Comparison of ENCODE assay signal across 23 mouse cellular contexts in the genomic region with DNA sequence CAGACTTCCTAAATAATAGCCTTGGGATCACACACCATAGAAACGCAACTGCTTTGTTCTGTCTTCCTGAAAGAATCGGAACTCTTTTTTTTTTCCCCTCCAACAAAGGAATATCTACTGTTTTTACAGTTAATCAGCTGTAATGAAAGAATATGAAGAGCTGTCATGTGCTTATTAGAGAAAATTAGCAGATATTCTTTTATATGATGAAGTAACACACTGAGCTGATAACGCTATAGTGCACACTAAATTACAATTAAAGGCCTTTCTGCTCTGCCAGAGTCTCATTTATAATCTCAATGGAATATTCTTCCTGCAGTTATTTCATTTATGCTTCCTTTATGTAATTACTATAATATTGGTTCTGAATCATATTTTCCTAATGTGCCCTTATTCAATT.
DNase-seq lines count a peak whose midpoint lies in the region; ATAC-seq and TF ChIP-seq lines count a peak whose summit lies in the region.
"Had no signal": no experiment of that assay in that cellular context is flagged by ENCODE, and none has a peak within 500 bp of the region (broad histone marks: within the 10 kb centered on the region; RNA-seq: fewer than 3 reads in every experiment).

No protein-coding gene starts in this region.

- WGBS in forebrain, embryonic 14.5 days: 46% methylated on average over 3 of the region's 3 CpGs
- WGBS in forebrain, embryonic 12.5 days: 54% methylated on average over 3 of the region's 3 CpGs
- WGBS in forebrain, embryonic 16.5 days: 37% methylated on average over 3 of the region's 3 CpGs
- 46% methylated on average over 3 of the region's 3 CpGs for WGBS in forebrain, embryonic 13.5 days
- 47% methylated on average over 3 of the region's 3 CpGs for WGBS in hindbrain, embryonic 13.5 days
- 37% methylated on average over 3 of the region's 3 CpGs for WGBS in hindbrain, embryonic 16.5 days

- H3K4me1 ChIP-seq in forebrain, embryonic 14.5 days (ENCODE audit: control insufficient read depth, insufficient read depth, low read length): no peaks in the 10 kb centered on the region
- no peaks in the 10 kb centered on the region for H3K4me1 ChIP-seq in forebrain, embryonic 12.5 days
- H3K4me1 ChIP-seq in forebrain, embryonic 16.5 days (replicated peaks; ENCODE audit: control insufficient read depth, insufficient read depth, low read length): peaks cover 8% of the 10 kb centered on the region
- H3K4me1 ChIP-seq in forebrain, embryonic 13.5 days: no peaks in the 10 kb centered on the region
- H3K4me1 ChIP-seq in hindbrain, embryonic 13.5 days (replicated peaks): peaks cover 32% of the 10 kb centered on the region
- peaks cover 5% of the 10 kb centered on the region for H3K4me1 ChIP-seq in hindbrain, embryonic 16.5 days (ENCODE audit: control insufficient read depth, insufficient read depth, low read depth, low read length)

- H3K9ac ChIP-seq in forebrain, embryonic 14.5 days (ENCODE audit: low read length): no peak overlapping the region
- H3K9ac ChIP-seq in forebrain, embryonic 12.5 days: no peak overlapping the region
- H3K9ac ChIP-seq in forebrain, embryonic 16.5 days (replicated peaks; ENCODE audit: low read depth, low read length): no peak overlapping the region
- no peak overlapping the region for H3K9ac ChIP-seq in forebrain, embryonic 13.5 days
- no peak overlapping the region for H3K9ac ChIP-seq in hindbrain, embryonic 13.5 days
- no peak overlapping the region for H3K9ac ChIP-seq in hindbrain, embryonic 16.5 days (ENCODE audit: low read depth, low read length)
- H3K9ac ChIP-seq: embryonic facial prominence, embryonic 12.5 days had no signal

- TF ChIP-seq POLR2A in brain, embryonic 14.5 days (IDR thresholded peaks at IDR 0.05; ENCODE audit: borderline replicate concordance, extremely low read depth, insufficient read depth, insufficient read length, poor library complexity, severe bottlenecking): no peak

- ATAC-seq in forebrain, embryonic 14.5 days: no peak
- ATAC-seq in forebrain, embryonic 12.5 days (ENCODE audit: low FRiP score): no peak
- peak; percentile 58; the same call in 1 of the 2 replicates for ATAC-seq in forebrain, embryonic 16.5 days
- ATAC-seq in forebrain, embryonic 13.5 days: no peak
- ATAC-seq in hindbrain, embryonic 13.5 days (ENCODE audit: low FRiP score): no peak
- no peak for ATAC-seq in hindbrain, embryonic 16.5 days
- ATAC-seq: activated CD4-positive, CD25-positive, alpha-beta regulatory T cell, adult 4 months; CD4-positive, CD25-positive, alpha-beta regulatory T cell, adult 4 months; Patski had no signal

- H3K4me2 ChIP-seq in forebrain, embryonic 14.5 days (ENCODE audit: low read length): no peak overlapping the region
- H3K4me2 ChIP-seq in forebrain, embryonic 12.5 days: no peak overlapping the region
- no peak overlapping the region for H3K4me2 ChIP-seq in forebrain, embryonic 16.5 days (ENCODE audit: low read length)
- no peak overlapping the region for H3K4me2 ChIP-seq in forebrain, embryonic 13.5 days
- H3K4me2 ChIP-seq in hindbrain, embryonic 13.5 days: no peak overlapping the region
- no peak overlapping the region for H3K4me2 ChIP-seq in hindbrain, embryonic 16.5 days (ENCODE audit: low read length)
- H3K4me2 ChIP-seq: embryonic facial prominence, embryonic 12.5 days had no signal

- no peak overlapping the region for H3K4me3 ChIP-seq in forebrain, embryonic 14.5 days (ENCODE audit: low read depth, low read length)
- H3K4me3 ChIP-seq in forebrain, embryonic 12.5 days (replicated peaks): no peak overlapping the region
- no peak overlapping the region for H3K4me3 ChIP-seq in forebrain, embryonic 16.5 days (replicated peaks; ENCODE audit: low read length)
- no peak overlapping the region for H3K4me3 ChIP-seq in forebrain, embryonic 13.5 days
- no peak overlapping the region for H3K4me3 ChIP-seq in hindbrain, embryonic 13.5 days
- H3K4me3 ChIP-seq in hindbrain, embryonic 16.5 days (ENCODE audit: low read length): no peak overlapping the region
- H3K4me3 ChIP-seq: embryonic facial prominence, embryonic 10.5 days; embryonic facial prominence, embryonic 12.5 days had no signal

- H3K36me3 ChIP-seq in forebrain, embryonic 14.5 days (ENCODE audit: control insufficient read depth, insufficient read depth, low read length): no peaks in the 10 kb centered on the region
- no peaks in the 10 kb centered on the region for H3K36me3 ChIP-seq in forebrain, embryonic 12.5 days (replicated peaks)
- H3K36me3 ChIP-seq in forebrain, embryonic 16.5 days (ENCODE audit: control insufficient read depth, insufficient read depth): no peaks in the 10 kb centered on the region
- no peaks in the 10 kb centered on the region for H3K36me3 ChIP-seq in forebrain, embryonic 13.5 days (ENCODE audit: poor library complexity, severe bottlenecking)
- H3K36me3 ChIP-seq in hindbrain, embryonic 13.5 days: no peaks in the 10 kb centered on the region; the same call in 1 of the 2 replicates
- H3K36me3 ChIP-seq in hindbrain, embryonic 16.5 days (ENCODE audit: control insufficient read depth, insufficient read depth, low read length): no peaks in the 10 kb centered on the region
- H3K36me3 ChIP-seq: embryonic facial prominence, embryonic 10.5 days; embryonic facial prominence, embryonic 12.5 days; G1E had no signal

- no peaks in the 10 kb centered on the region for H3K27me3 ChIP-seq in forebrain, embryonic 14.5 days (replicated peaks; ENCODE audit: control insufficient read depth, insufficient read depth, low read length)
- no peaks in the 10 kb centered on the region for H3K27me3 ChIP-seq in forebrain, embryonic 12.5 days
- H3K27me3 ChIP-seq in forebrain, embryonic 16.5 days (replicated peaks; ENCODE audit: control insufficient read depth, insufficient read depth, low read length): no peaks in the 10 kb centered on the region
- H3K27me3 ChIP-seq in forebrain, embryonic 13.5 days: no peaks in the 10 kb centered on the region
- H3K27me3 ChIP-seq in hindbrain, embryonic 13.5 days: no peaks in the 10 kb centered on the region
- no peaks in the 10 kb centered on the region for H3K27me3 ChIP-seq in hindbrain, embryonic 16.5 days (replicated peaks; ENCODE audit: control insufficient read depth, insufficient read depth, low read length)
- H3K27me3 ChIP-seq: CH12.LX; embryonic facial prominence, embryonic 12.5 days; Patski had no signal

- no peak for TF ChIP-seq CTCF in brain, embryonic 14.5 days (IDR thresholded peaks at IDR 0.05; ENCODE audit: borderline replicate concordance, extremely low read depth, insufficient read depth, insufficient read length)

- H3K27ac ChIP-seq in forebrain, embryonic 14.5 days (ENCODE audit: low read depth, low read length): no peak overlapping the region
- no peak overlapping the region for H3K27ac ChIP-seq in forebrain, embryonic 12.5 days
- H3K27ac ChIP-seq in forebrain, embryonic 16.5 days (ENCODE audit: low read length): no peak overlapping the region
- no peak overlapping the region for H3K27ac ChIP-seq in forebrain, embryonic 13.5 days
- H3K27ac ChIP-seq in hindbrain, embryonic 13.5 days: peak overlapping the region; percentile 23; the same call in 1 of the 2 replicates
- H3K27ac ChIP-seq in hindbrain, embryonic 16.5 days (ENCODE audit: low read depth, low read length): no peak overlapping the region
- H3K27ac ChIP-seq: embryonic facial prominence, embryonic 10.5 days; embryonic facial prominence, embryonic 12.5 days had no signal

- DNase-seq in forebrain, embryonic 14.5 days (ENCODE audit: low spot score): peak; percentile 22
- DNase-seq in brain, embryonic 14.5 days (ENCODE audit: low read depth): peak; percentile 33
- DNase-seq: adrenal gland, adult 8-10 months; adrenal gland, postnatal 14 days; adrenal gland, postnatal 36 days; B cell, adult 2 months; cerebellum, adult 11 months; cerebellum, adult 18-20 months; cerebellum, adult 8-10 months; cerebellum, adult 9-11 months; cerebellum, postnatal 25 days had no signal

- H3K9me3 ChIP-seq in forebrain, embryonic 14.5 days (replicated peaks; ENCODE audit: control insufficient read depth, low read length): no peaks in the 10 kb centered on the region
- H3K9me3 ChIP-seq in forebrain, embryonic 12.5 days: no peaks in the 10 kb centered on the region
- no peaks in the 10 kb centered on the region for H3K9me3 ChIP-seq in forebrain, embryonic 16.5 days (ENCODE audit: control insufficient read depth, low read length)
- H3K9me3 ChIP-seq in forebrain, embryonic 13.5 days (replicated peaks): no peaks in the 10 kb centered on the region
- H3K9me3 ChIP-seq in hindbrain, embryonic 13.5 days: no peaks in the 10 kb centered on the region
- H3K9me3 ChIP-seq in hindbrain, embryonic 16.5 days (ENCODE audit: control insufficient read depth, low read length): no peaks in the 10 kb centered on the region
- H3K9me3 ChIP-seq: embryonic facial prominence, embryonic 10.5 days; embryonic facial prominence, embryonic 12.5 days; G1E had no signal
